Mouse (Mus musculus): ENCODE results near the gene Cyp21a1. TPM values are rescaled to one million over a fixed set of nuclear protein-coding genes. Genes with fewer than 3 reads are reported as not detected.
"Not testable (repeated sequence)": the region's sequence is repeated elsewhere in the genome, so short reads cannot be mapped to it uniquely, and the experiment has no call there.

Gene Cyp21a1
- polyA plus RNA-seq (2012; rRNA removed) = not detected in 2 replicates

DNA sequence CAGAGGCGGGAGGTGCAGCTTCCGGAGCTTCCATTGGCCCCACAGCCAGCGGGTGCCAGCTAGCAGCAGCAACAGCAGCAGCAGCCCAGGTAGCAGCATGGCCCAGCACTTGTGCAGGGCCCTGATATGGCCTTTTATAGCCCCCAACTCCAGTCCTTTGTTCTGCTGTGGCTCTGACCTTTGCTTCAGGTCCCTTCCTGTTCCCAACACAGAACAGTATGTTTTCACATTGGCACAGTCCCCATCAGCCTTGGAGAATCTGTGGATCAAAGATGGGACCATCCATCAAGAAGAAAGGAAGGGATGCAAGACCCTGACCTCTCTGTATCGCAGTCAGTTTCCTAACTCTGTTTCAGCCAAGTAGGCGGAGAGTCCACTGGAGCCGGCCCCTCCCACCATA, at the start of gene Cyp21a1:
Gene Cyp21a1, minus strand, starts transcription at position 261 of the 400 bp plus-strand sequence.
- DNase-seq (ENCODE audit: low spot score) = not testable (repeated sequence)

DNA sequence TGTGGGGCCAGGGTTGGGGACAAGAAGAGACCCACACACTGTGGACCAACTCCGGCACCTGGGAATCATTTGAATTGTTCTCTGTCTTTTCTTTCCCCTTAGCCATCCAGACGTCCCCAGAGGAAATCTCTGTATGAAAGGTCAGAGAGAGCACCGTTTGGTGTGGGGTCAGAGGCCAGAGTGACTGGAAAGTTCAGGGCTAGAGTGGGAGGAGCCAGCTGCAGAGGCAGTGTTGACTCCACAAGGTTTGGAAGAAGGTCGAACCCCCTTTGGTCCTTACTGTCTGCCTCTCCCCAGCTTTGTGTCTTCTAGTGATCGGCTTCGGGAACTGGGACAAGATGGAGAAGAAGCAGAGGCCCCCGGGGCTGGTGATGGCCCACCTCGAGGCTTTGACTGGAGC, 49.1 kb upstream of the Cyp21a1 start:
- DNase-seq (ENCODE audit: low spot score) = no peak

DNA sequence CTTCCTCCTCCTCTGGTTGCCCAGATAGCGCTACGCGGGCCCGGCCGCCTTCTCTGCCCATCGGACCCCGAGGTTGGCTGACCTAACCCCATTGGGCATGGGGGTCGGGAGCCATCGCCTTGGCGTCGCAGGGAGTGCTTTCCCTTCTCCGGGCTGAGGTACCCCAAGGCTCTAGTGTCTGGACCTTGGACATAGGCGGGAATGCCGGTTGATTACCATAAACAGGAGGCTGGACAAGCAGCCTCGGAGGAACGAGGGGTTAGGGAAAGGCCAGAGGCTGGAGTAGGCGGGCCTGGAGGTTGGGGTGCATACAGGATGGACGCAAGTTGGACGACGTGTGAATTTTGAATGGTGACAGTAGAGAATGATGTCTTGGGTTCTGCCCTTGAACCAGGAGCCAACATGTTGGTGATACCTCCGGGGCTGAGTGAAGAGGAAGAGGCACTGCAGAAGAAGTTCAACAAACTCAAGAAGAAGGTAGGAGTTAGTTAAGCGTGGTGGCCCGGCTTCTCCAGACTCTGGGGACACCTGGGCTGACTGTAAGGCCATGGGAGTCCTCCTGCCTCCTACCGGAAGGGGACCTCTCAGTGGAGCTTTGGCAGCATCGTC, 46.3 kb upstream of the Cyp21a1 start:
- DNase-seq (ENCODE audit: low spot score) = no peak

DNA sequence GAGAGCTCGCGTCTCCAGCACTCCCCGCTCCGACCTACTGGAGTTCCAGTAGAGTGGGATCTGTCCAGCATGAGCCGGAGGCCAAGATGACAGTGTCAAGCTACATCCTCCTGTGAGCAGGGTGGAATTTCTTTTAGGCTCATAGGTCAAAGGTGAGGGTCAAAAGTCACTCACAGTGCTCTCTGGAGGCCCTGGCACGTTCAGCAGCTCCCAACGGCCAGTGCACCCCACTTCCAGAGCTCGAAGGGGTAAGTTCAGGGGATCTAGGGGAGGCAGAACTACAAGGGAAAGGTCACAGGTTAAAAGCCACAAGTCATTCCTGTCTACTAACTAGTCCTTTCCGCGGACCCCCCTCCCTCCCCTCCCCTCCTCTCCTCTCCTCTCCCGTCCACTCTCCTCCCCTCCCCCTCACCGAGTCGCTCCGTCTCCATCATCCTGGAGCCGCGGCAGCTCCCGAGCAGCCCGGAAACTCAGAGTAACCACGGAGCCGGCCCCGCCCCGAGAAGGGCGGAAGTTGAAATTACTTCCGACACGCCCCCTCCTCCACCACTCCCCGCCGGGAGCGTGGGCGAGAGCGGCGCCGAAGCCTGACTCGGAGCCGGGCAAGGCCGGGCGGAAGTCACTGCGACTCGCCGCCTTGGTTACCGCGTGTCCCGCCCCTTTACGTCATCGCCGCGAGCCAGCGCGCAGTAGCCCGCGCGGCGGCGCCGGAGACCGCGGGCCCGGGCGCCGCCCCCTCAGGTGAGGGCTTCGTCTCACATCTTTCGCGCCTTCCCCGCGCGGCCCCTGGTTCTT, 45.6 kb upstream of the Cyp21a1 start, which contains the start of the genes Skiv2l and Nelfe:
Gene Skiv2l, minus strand, starts transcription at position 489 of the 795 bp plus-strand sequence.
Gene Nelfe, plus strand, starts transcription at position 670 of the 795 bp plus-strand sequence.
- DNase-seq (ENCODE audit: low spot score) = peak; percentile 91

- DNase-seq (ENCODE audit: low spot score) = no peak
Observed at GRCm38 (mm10) chr17:34847615-34848014, 43.3 kb upstream of the Cyp21a1 start.

GRCm38 (mm10) chr17:34847192-34847591, 42.8 kb upstream of the Cyp21a1 start:
- DNase-seq (ENCODE audit: low spot score) = no peak

GRCm38 (mm10) chr17:34844884-34845283, 40.5 kb upstream of the Cyp21a1 start:
- no peak for DNase-seq (ENCODE audit: low spot score)

DNA sequence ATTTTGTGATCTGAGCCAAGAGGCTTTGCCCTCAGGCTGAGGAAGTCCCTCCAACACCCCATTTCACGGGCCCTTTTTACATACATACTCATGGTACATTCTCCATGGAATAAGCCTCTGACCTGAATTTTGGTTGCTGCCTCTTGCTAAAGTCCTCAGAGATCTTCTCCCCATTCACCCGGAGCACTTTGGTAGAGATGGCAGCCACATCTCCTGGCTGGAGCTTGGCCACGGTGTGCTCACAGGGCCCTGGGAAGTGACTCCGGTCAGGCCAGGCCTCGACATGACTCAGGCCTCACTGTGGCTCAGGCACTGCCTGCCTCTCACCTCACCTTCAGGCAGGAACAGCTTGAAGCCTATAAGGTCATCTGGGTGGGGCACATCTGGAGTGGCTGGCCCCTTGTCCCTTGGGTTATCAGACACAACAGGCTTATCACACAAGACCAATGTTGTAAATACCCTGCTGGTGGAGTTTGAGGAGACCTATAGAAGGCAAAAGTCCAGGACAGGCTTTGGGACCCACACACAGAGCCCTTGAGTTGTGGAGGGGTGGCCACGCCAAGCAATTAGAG, 36.5 kb upstream of the Cyp21a1 start:
- no peak for DNase-seq (ENCODE audit: low spot score)

DNA sequence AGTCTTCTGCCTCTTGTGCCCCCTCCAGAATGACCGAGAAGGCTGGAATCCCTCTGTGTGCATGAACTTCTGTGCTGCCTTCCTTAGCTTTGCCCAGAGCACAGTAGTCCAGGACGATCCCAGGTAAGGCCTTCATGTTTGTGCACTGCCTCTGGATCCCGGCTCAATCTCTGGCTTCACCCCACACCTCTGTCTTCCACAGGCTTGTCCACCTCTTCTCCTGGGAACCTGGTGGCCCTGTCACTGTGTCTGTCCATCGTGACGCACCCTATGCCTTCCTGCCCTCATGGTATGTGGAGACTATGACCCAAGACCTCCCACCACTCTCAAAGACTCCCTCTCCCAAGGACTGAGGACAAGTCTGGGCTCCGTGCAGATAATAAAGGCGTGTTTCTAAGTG, 34.4 kb upstream of the Cyp21a1 start:
- no peak for DNase-seq (ENCODE audit: low spot score)

DNA sequence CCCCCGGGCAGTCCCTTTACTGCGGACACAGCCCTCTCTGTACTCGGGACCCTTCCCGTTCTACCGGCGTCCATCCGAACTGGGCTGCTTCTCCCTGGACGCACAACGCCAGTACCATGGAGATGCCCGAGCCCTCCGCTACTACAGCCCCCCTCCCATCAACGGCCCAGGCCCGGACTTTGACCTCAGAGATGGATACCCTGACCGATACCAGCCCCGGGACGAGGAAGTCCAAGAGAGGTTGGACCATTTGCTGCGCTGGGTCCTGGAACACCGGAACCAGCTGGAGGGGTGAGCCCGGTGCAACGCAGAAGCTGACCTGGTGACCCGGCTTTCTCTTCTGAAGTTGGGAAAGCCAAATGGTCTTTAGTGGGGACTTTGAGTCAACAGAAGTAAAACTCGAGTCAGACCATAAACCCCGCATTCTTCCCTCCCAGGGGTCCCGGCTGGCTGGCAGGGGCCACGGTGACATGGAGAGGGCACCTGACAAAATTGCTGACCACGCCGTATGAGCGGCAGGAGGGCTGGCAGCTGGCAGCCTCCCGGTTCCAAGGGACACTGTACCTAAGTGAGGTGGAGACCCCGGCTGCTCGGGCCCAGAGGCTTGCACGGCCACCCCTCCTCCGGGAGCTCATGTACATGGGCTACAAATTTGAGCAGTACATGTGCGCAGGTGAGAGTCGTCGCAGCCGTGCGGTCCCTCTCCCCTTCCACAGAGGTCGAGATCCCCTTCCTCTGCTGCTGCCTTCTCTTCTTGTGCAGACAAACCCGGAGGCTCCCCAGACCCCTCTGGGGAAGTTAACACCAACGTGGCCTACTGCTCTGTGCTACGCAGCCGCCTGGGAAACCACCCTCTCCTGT, 33.3 kb upstream of the Cyp21a1 start:
- DNase-seq (ENCODE audit: low spot score) = no peak

GRCm38 (mm10) chr17:34836856-34837221, 32.5 kb upstream of the Cyp21a1 start, which contains the start of the genes Stk19 and Dxo:
Gene Stk19 (minus strand): TSS chr17:34836945.
Gene Dxo (plus strand): TSS chr17:34837019.
- DNase-seq (ENCODE audit: low spot score) = peak; percentile 88

DNA sequence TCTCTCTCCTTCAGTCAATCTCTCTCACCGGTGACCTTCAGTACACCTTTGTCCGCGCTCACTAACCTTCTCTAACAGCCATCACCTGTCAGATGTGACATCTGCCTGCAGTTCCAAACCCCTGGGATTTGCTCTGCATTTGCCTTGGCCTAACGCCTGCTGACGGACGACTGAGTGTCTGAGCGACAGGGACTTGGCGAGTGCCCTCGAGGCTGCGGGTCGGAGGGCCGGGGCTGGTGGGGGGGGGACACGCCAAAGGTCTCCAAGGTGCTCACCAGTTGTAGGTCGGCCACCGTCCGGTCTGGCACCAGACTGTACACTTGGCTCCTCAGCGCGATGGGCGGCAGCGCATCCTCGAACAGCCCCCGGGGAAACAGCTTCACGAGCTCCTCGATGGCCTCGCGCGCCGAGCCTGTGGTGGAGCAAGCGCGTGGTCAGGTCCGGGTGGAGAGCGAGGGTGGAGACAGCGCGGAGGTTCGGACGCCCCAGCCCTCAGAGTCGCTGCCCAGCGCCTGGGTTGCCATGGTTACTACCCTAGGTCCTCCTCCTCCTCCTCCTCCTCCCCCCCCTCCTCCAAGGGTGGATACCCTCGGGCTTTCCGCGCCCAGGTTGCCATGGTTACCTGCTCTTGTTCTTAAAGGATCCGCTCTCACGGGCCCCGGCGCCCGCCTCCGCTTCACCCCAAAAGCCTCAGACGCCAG, 31.9 kb upstream of the Cyp21a1 start:
- no peak for DNase-seq (ENCODE audit: low spot score)

- not testable (repeated sequence) for DNase-seq (ENCODE audit: low spot score)
Observed at GRCm38 (mm10) chr17:34830776-34831175, 26.4 kb upstream of the Cyp21a1 start.

- DNase-seq (ENCODE audit: low spot score) = no peak
Observed at GRCm38 (mm10) chr17:34814818-34815370, 10.5 kb upstream of the Cyp21a1 start.

GRCm38 (mm10) chr17:34813747-34814146, 9.4 kb upstream of the Cyp21a1 start:
- DNase-seq (ENCODE audit: low spot score) = not testable (repeated sequence)

GRCm38 (mm10) chr17:34811275-34811674, 6.9 kb upstream of the Cyp21a1 start:
- DNase-seq (ENCODE audit: low spot score) = no peak

- not testable (repeated sequence) for DNase-seq (ENCODE audit: low spot score)
Observed at GRCm38 (mm10) chr17:34810811-34811210, 6.5 kb upstream of the Cyp21a1 start.

DNA sequence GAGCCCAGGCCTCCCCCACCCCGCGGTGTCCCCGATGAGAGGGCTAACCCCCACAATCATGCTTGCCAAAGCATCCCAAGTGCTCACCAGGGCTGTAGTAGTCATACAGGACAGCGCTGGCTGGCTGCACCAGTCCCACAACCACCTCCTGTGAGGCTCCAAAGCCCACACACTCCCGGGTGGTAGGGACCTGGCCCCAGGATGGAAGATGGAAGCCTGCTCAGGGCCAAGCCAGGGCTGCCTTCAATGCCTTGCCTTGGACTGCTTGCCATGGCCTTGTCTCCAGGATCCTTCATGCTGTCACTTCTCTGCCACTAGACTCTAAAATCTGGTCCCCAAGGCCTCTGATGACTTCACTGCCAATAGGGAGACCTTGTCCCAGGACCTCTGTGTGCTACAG, 6.0 kb upstream of the Cyp21a1 start:
- DNase-seq (ENCODE audit: low spot score) = not testable (repeated sequence)

- DNase-seq (ENCODE audit: low spot score) = no peak
Observed at GRCm38 (mm10) chr17:34808599-34809205, 4.3 kb upstream of the Cyp21a1 start.

DNA sequence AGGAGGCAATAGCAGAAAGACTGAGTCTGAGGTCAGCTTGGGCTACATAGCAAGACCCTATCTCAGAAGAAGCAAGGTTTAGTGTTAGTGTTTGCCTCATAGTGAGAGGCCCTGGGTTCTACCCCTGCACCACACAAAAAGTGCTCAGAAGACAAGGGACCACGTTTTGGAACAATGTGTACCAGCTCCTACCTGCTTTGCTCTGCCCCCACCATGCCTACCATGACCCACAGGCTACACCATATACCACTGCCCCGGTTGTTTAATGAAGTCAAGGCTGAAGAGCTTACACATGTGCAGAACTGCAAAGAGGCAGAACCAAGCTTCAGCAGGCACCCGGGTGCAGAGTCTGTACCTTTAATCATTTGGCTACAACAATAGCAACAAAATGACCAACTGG, 2.8 kb upstream of the Cyp21a1 start:
- no peak for DNase-seq (ENCODE audit: low spot score)
